Mouse (Mus musculus): ENCODE measurements around the gene Hcfc2. TPM values are rescaled to one million over a fixed set of nuclear protein-coding genes. Genes with fewer than 3 reads are reported as not detected.
A peak's percentile ranks its signal among the peaks of the same experiment; 100 is the strongest.

The Hcfc2 gene
- total RNA-seq (2021): 10 to 100 TPM; 23.8 to 24.6 TPM
- long read RNA-seq, experiment 1, partial matches to known transcripts: 9 of 12 reads
- long read RNA-seq, experiment 1, other reads (novel, unspliced or antisense): 3 of 12 reads
- long read RNA-seq, experiment 2, partial matches to known transcripts: 7 of 9 reads
- long read RNA-seq, experiment 2, other reads (novel, unspliced or antisense): 2 of 9 reads

- DNase-seq: no peak
- intact Hi-C loops (cut with DNase I): no loop called here
Observed at GRCm38 (mm10) chr10:82695956-82696355, at the start of gene Hcfc2. Hcfc2 (plus strand) TSS chr10:82696160.

GRCm38 (mm10) chr10:82647205-82647811, 48.7 kb upstream of the Hcfc2 start:
- intact Hi-C loops (cut with DNase I): no loop called here
- no peak for DNase-seq

DNA sequence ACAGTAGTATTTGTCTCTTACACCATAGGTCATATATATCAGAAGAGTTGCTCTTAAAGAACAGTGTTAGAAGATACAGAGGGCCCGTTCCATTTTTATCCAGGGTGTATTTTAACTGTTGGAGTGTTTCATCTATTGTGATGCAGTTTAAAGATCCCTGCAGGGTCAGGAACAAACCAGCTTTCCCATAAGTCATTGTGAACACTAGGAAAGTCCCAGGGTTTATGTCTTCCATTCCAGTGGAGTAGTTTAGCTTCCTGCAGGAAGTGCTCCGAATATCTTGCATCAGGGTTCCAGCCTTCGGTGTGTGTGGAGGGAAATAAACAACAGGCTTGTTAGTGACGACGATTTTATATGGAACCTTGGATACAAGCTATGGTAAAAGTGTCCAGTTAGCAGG, 44.7 kb upstream of the Hcfc2 start:
- intact Hi-C loops (cut with DNase I): no loop called here
- DNase-seq: no peak

GRCm38 (mm10) chr10:82652625-82653024, 43.3 kb upstream of the Hcfc2 start:
- intact Hi-C loops (cut with DNase I): no loop called here
- no peak for DNase-seq

- DNase-seq: no peak
- intact Hi-C loops (cut with DNase I): no loop called here
Observed at GRCm38 (mm10) chr10:82654581-82654980, 41.4 kb upstream of the Hcfc2 start.

GRCm38 (mm10) chr10:82661820-82662219, 34.1 kb upstream of the Hcfc2 start:
- DNase-seq: no peak
- intact Hi-C loops (cut with DNase I): no loop called here

DNA sequence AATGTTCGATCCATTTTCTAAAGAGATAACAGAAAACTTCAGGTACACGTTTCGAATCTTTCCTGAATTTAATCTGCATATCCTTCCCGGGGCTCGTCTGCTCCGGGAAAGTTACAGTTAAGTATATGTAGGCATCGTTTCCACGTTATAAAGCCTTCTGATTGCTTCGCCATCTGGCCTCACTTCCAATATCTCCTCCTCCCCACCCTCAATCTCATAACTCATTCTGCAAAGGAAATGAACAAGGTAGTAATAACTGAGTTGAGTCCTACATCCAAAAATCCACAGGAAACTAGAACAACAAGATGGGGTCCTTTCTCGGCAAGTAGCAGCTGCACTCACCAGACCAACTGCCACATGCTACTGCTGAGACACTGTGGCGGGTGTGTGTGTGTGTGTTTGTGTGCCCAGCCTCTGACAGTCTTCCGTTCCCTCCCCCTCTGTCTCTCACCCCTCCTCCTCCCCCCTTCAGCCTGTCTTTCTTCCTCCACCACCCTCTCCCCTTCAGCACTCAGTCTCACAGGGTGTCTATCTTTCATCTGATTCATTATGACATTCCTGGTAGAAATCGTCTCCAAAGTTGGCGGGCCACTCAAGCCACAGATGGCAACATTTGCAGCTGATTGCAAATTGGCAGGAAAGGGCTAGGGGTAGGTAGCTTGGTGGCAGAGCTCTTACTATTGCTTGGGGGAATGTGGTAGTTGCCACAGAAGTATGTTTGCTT, 33.5 kb upstream of the Hcfc2 start:
- intact Hi-C loops (cut with DNase I): no loop called here
- DNase-seq: no peak

DNA sequence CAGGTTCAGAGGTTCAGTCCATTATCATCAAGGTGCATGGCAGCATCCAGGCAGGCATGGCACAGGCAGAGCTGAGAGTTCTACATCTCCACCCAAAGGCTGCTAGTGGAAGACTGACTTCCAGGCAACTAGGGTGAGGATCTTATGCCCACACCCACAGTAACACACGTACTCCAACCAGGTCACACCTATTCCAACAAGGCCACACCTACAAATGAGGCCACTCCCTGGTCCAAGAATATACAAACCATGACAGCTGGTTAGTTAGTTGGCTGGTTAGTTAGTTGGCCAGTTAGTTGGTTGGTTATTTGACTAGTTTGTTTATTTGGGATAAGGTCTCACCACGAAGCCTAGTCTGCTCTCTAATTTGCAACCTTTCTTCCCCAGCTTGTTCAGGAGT, 32.7 kb upstream of the Hcfc2 start:
- intact Hi-C loops (cut with DNase I): no loop called here
- DNase-seq: no peak

- no peak for DNase-seq
- intact Hi-C loops (cut with DNase I): loop anchor here (2.0 kb wide), 2 partner anchors 33 to 235 kb away; no protein-coding TSS in a partner anchor
Observed at GRCm38 (mm10) chr10:82665951-82666350, 30.0 kb upstream of the Hcfc2 start.

- DNase-seq: peak; percentile 80 to 82
- intact Hi-C loops (cut with DNase I): loop anchor here (2.0 kb wide), 1 partner anchor 234 kb away; no protein-coding TSS in a partner anchor
Observed at GRCm38 (mm10) chr10:82666436-82667234, 29.3 kb upstream of the Hcfc2 start.

- DNase-seq: no peak
- intact Hi-C loops (cut with DNase I): no loop called here
Observed at GRCm38 (mm10) chr10:82670205-82670604, 25.8 kb upstream of the Hcfc2 start.

DNA sequence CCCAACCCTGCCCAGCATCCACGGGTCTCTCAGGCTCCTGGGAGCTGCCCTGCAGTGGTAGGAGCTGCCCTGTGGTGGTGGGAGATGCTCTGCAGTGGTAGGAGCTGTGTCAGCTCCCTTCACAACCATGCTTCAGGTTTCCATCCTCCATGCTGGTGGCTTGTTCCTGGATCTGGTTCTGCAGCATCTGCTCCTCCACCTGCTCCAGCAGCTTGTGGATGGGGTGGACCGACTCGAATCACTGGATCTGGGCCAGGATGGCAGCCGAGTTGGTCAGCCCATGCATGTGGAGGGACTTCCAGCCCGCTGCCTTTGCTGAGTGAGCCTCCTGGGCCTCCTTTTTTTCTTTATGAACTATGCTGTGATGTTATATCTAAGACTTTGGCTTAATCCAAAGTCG, 19.0 kb upstream of the Hcfc2 start:
- intact Hi-C loops (cut with DNase I): no loop called here
- peak in 1 of 2 experiments; percentile 25 for DNase-seq

DNA sequence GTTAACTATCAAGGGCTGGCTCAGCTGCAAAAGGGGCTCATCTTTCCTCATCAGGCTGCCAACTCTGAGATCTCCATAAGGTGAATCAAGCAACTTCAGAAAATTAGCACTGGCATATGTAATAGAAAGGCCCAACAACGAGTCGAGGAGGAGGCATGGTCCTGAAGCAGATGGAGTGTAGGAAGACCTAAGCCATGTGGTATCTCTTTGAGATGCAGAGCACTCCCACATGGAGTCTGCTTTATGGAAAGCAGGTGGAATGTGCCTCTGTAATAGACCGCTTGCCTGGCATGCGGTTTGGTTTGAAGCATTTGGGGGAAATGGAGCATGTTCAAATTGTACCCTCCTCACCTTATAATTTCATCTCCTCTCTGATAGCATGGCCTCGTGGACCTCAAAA, 15.2 kb upstream of the Hcfc2 start:
- intact Hi-C loops (cut with DNase I): no loop called here
- no peak for DNase-seq

DNA sequence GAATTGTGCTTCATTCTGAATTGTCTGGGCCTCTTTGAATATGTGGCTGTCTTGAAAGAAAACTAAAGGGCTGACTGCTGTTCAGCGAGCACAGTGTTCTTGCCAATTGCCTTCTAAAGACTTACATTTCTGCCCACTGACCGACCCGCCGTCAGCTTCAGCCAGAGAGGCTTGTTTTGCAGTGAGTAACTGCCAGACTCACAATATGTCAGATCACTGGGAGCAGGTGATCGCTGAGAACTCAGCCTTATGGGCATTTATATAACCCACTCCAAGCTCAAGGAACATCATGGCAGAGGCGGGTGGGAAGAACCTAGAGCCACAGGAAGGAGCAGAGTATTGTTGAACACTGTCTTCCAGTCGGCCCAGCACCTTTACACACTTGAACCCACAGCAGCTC, 14.3 kb upstream of the Hcfc2 start:
- DNase-seq: no peak
- intact Hi-C loops (cut with DNase I): no loop called here

- no peak for DNase-seq
- intact Hi-C loops (cut with DNase I): no loop called here
Observed at GRCm38 (mm10) chr10:82685440-82685839, 10.5 kb upstream of the Hcfc2 start.

DNA sequence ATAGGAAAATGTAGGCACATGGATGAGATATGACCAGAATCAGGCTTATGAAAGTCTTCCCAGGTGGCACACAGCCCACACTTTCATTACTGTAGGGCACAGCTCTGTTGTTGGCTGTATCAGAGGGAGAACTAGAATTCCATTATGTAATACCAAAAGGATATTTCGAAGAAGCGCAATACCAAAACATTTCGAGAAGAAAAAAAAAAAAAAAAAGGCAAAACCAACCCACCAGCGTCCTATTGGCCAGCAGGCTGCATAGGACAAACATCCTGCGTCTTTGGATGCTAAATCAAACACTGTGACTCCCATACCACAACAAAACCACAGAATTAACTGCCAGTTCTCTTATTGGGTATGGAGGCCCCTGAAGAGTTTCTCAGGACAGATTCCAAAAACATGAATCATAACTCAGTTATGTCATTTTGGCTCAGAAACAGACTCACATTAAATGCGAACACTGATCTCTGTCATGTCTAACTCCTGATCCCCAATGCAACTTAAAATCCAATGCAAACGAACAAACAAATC, 6.2 kb upstream of the Hcfc2 start:
- peak in 1 of 2 experiments; percentile 12 for DNase-seq
- intact Hi-C loops (cut with DNase I): no loop called here

- intact Hi-C loops (cut with DNase I): no loop called here
Observed at GRCm38 (mm10) chr10:82690494-82690893, 5.5 kb upstream of the Hcfc2 start, which contains the start of gene Glt8d2. Glt8d2 (minus strand) TSS chr10:82690650.

GRCm38 (mm10) chr10:82696453-82697079, 606 bp downstream of the Hcfc2 start:
- intact Hi-C loops (cut with DNase I): no loop called here
- DNase-seq: no peak

More at GRCm38 (mm10) chr10:82690494-82690893, 5.5 kb upstream of the Hcfc2 start, which contains the start of gene Glt8d2:
- peak; percentile 65 to 71 for DNase-seq

- intact Hi-C loops (cut with DNase I): no loop called here
- DNase-seq: no peak
Observed at GRCm38 (mm10) chr10:82697305-82697898, 1.4 kb downstream of the Hcfc2 start.
